Mouse (Mus musculus): ENCODE results near the gene Gm3839. TPM values are rescaled to one million over a fixed set of nuclear protein-coding genes. Genes with fewer than 3 reads are reported as not detected.

Gm3839 gene
- 0.35 and 0.83 TPM in 2 replicates for polyA plus RNA-seq (2012; rRNA removed)

GRCm38 (mm10) chr14:11356626-11357025 is at the start of gene Gm3839:
Gene Gm3839, minus strand, starts transcription at chr14:11356726.

Other genes starting within 250 kb of the Gm3839 start
- gene Fhit, start 194.7 kb downstream of the Gm3839 start, polyA plus RNA-seq (2012; rRNA removed) = 2.6 and 6.3 TPM in 2 replicates
- 77.7 and 94.8 TPM in 2 replicates for gene Ptprg, start 196.8 kb upstream of the Gm3839 start, polyA plus RNA-seq (2012; rRNA removed)

Data from ovary, adult 2 months (tissue).